Mouse (Mus musculus) bone marrow macrophage, adult 2 months (primary cell): ENCODE measurements around the gene Asphd1. TPM values are rescaled to one million over a fixed set of nuclear protein-coding genes. Genes with fewer than 3 reads are reported as not detected.
A peak's percentile ranks its signal among the peaks of the same experiment; 100 is the strongest.

Source experiments
- H3K27ac ChIP-seq: 2 replicates; pipeline ENCODE4 v1.5.1; 2012; ENCODE audit warnings: low read depth, low read length; ENCODE audit not compliant: insufficient read depth
- H3K4me1 ChIP-seq: 2 replicates; pipeline ENCODE4 v1.6.1; 2012; ENCODE audit warnings: low read length; ENCODE audit not compliant: control insufficient read depth, insufficient read depth
- H3K4me3 ChIP-seq: 2 replicates; pipeline ENCODE4 v1.5.1; 2012; ENCODE audit warnings: mild to moderate bottlenecking, low read length, moderate library complexity; ENCODE audit not compliant: insufficient read depth
- CTCF ChIP-seq: IDR thresholded peaks from 2 replicates; pipeline ENCODE4 v1.5.1; 2012; ENCODE audit warnings: low read depth, mild to moderate bottlenecking, low read length, moderate library complexity
- POLR2A ChIP-seq: IDR thresholded peaks from 2 replicates; pipeline ENCODE4 v1.6.1; 2012; ENCODE audit warnings: mild to moderate bottlenecking, low read depth, low read length, borderline replicate concordance
- polyA plus RNA-seq: library from polyadenylated mRNA; stranded (reverse); fragments of >200 nt; gene quantifications from 2 replicates; pipeline ENCODE4 v1.2.4, GENCODE M21; 2012; ENCODE audit not compliant: missing spikeins, insufficient read depth, insufficient read length

Gene Asphd1
- polyA plus RNA-seq, 1 experiment = not detected

DNA sequence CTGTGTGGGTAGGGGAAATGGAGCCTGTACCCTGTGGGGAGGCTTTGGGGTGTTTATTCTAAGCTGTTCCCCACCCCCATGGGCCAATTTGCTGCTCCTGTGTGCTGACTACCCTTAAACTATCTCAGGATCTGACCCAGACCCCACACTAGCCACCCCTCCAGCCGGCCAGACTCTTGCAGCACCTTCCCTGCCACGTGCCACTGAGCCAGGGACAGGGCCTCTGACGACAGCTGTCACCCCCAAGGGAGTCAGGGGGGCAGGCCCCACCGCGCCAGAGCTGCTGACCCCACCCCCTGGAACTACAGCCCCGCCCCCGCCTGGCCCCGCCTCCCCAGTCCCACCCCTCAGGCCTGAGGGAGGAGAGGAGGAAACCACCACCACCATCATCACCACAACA is 3.3 kb upstream of the Asphd1 start:
- TF ChIP-seq POLR2A (no peak), CTCF (no peak)
- Histone ChIP-seq H3K4me1 (peaks cover 21% of the 10 kb centered on the region), H3K27ac (no peak overlapping the region), H3K4me3 (no peak overlapping the region)

DNA sequence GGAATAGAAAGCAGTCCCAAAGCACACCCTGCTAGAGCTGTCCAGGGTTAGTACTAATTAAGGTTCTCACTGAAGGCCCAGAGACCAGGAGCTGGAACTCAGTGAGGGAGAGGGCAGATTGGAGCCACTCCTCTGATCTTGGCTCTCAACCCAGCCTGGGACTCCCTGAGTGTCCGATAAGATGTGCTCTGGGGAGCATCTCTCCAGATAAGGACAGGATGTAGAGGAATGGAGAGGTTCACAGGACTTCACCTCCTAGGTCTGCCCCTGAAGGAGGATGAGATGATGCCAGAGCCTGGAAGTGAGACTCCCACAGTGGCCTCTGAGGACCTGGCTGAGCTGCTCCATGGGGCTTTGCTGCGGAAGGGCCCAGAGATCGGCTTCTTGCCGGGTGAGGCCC is 2.4 kb upstream of the Asphd1 start:
- TF ChIP-seq POLR2A = no peak
- no peak for TF ChIP-seq CTCF
- no peak overlapping the region for H3K4me3 ChIP-seq
- no peak overlapping the region for H3K27ac ChIP-seq
- H3K4me1 ChIP-seq = peaks cover 21% of the 10 kb centered on the region

DNA sequence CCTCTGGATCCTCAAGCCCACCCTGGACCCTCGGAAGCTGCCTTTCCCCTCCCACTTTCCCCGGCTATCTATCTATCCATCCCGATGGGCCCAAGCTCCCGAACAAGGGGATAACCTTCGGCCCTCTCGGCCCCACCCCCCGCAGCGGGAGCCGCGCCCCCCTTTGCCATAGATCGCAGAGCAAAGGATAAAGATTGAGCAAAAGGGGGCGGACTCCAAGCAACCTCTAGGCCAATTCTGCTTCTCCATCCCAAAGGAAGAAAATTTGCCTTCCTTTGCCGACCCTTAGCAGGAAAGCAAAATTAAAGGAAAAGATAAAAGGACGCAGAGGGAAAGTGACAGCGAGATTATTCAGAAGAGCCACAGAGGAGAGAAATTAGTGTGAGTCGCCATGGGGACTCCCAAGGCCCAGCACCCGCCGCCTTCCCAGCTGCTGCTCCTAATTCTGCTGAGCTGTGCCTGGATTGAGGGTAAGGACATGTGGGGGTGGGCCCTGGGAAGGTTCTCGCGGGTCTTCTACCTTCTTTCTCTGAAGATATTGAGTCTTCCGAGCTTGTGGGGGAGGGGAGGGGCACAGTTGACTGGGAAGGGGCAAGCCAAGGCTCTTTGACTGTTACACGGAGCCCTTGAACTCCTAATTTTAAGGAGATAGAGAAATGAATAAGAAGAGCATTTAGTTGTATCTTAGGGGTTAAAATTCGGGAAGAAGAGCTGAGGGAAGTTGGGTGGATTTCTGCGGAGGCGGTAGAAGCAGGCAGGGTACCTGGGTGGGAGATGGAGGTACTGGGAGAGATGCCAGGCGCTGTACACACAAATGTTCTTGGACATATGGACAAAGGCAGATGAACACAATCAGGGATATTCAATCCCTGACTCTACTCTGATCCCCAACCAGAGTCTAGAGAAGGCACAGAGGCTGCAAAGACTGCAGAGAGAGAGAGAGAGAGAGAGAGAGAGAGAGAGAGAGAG is 1.5 kb upstream of the Asphd1 start:
- Histone ChIP-seq H3K4me1 (peaks cover 21% of the 10 kb centered on the region), H3K27ac (no peak overlapping the region), H3K4me3 (no peak overlapping the region)
- TF ChIP-seq POLR2A (no peak), CTCF (no peak)

DNA sequence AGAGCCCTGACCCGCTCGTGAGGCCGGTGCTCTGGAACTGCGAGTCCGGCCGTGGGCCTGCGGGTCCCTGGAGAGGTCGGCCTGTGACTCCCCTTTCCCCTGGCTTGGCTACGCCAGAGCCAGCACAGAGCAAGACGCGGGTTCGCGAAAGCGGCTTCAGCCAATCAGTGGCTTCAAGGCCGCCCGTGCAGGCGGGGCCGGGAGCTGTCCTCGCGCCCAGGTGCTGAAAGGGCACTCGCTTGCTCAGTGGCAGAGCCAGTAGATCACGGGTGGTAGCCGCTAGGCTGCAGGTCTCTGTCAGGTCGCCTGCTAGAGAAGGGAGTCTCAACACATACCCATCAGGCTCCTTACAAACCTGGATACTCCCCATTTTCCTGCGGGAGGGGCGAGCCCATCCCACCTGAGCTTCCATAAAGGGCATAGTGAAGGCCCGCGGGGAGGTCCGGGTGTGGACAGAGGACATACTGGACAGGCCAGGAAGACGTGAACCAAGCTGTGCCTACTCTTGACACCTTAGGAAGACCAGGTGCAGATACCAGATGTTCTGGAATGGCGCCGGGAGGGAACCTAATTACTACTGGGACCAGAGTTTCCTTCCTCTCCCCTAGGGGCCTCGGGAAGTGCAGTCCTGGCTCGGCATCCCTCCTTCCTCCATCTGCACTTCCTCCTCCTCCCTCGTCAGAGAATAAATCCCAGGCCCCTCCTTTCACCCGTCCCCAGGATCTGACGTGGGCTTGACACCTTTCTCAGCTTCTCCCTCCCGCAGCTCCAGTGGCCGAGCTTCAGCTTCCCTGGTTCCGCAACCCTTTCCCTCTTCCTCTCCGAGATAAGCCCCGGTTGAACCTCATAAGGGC is 638 bp upstream of the Asphd1 start, which contains the start of gene Sez6l2:
TSS of gene Sez6l2 (plus strand) at position 771 of the 854 bp plus-strand sequence.
- TF ChIP-seq POLR2A = no peak
- TF ChIP-seq CTCF = no peak
- peak within 1 kb of the TSS; percentile 59 for H3K4me3 ChIP-seq
- peaks cover 15% of the 10 kb centered on the region for H3K4me1 ChIP-seq
- H3K27ac ChIP-seq = no peak within 1 kb of the TSS

DNA sequence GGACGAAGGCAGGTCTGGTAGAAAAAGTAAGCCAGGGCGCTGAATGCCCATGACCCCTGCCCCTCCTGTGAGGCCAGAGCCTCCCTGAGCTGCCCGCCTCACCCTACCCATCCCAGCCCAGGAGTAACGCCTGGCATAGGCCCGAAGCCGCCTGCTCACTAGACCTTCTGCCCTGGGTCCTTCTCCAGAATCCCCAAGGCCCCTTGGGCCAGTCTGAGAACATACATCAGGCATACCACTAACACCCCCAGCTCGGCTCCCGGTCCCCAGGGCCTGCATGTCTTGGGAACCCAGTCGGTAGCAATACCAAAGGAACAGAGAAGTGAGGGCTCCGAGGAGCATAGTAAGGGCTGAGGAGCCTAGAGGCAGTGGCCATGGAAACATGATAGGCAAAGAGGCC is 756 bp downstream of the Asphd1 start:
- TF ChIP-seq CTCF (no peak), POLR2A (no peak)
- Histone ChIP-seq H3K4me3 (no peak overlapping the region), H3K27ac (no peak overlapping the region), H3K4me1 (peaks cover 10% of the 10 kb centered on the region)

DNA sequence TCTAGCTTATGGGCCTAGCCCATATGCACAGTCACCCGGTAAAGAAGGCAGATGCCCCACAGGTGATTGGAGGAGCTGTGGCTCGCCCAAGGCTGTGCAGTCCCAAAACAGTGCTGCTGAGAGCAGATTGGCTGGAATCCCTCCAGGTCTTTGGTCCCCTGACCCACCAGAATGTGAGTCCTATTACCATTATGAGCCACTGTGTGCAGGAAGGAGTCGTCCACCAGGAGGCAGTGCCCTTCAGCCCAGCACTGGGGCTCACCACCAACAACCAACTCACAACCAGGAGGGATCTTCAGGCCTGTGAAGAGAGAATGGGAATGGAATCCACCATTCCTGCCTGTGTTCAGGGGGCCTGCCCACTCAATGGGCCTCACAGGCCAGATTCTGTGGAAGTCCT is 2.9 kb downstream of the Asphd1 start:
- Histone ChIP-seq H3K4me1 (peaks cover 16% of the 10 kb centered on the region), H3K27ac (no peak overlapping the region), H3K4me3 (no peak overlapping the region)
- TF ChIP-seq POLR2A (no peak), CTCF (peak; percentile 13; the same call in 1 of the 2 replicates)

DNA sequence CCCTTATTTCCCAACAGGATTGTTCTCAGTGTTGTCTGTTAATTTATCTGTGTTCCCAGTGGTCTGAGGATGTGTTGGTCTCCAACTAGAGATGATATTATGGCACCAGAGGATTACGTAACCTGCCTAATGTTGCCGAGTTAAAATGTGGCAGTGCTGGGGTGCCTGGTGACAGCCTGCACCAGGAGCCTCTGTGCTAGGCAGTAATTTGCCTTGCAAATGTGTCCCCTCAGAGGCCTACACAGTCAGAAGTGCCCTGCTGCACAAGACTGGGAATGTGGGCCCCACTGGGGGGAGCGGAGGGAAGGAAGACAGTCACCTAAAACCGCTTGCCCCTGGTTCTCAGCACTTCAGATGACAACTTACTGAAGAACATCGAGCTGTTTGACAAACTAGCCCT is 7.6 kb downstream of the Asphd1 start:
- no peak overlapping the region for H3K4me3 ChIP-seq
- peaks cover 34% of the 10 kb centered on the region for H3K4me1 ChIP-seq
- H3K27ac ChIP-seq = no peak overlapping the region
- TF ChIP-seq POLR2A = no peak
- no peak for TF ChIP-seq CTCF

DNA sequence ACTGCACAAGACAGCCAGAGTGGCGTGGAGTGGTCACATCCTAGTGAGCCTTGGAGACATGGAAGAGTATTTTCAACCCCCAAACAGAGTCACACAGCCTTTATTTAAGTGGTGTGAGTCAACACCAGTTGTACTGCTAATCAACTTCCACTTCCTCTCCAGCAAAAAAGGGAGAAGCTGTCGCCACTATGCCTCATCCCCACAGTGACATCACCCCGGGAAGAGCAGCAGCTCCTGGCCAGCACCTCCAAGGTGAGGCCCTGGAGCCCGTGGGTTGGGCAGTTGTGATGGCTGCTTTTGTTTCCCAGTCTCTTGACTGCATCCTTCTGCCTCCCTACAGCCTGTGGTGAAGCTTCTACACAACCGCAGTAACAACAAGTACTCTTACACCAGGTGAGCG is 8.2 kb downstream of the Asphd1 start:
- H3K27ac ChIP-seq = peak overlapping the region; percentile 83

DNA sequence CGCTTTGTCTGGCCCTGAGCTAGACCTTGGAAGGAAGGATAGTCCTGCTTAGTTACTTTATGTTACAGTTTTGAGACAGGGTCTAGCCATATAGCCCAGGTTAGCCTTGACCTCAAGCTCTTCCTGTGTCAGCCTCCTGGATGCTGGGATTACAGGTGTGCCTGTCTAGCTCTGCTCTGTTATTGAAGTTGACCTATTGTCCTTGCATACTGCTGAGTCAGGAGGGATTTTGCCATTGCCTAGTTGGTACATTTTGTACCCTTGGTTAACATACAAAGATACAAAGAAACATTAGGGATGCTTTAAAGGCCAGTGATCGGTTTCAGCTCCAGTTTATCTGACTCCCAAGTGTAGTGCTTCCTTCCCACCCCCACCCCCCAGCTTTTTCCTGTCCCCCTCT is 16.7 kb downstream of the Asphd1 start:
- Histone ChIP-seq H3K4me3 (no peak overlapping the region), H3K4me1 (peaks cover 17% of the 10 kb centered on the region), H3K27ac (no peak overlapping the region)
- TF ChIP-seq CTCF = no peak
- TF ChIP-seq POLR2A = no peak

More for the DNA sequence above, 8.2 kb downstream of the Asphd1 start:
- no peak for TF ChIP-seq CTCF
- Histone ChIP-seq H3K4me1 (peaks cover 36% of the 10 kb centered on the region), H3K4me3 (no peak overlapping the region)
